Mouse (Mus musculus): ENCODE data around the gene Kmt2c. TPM values are rescaled to one million over a fixed set of nuclear protein-coding genes. Genes with fewer than 3 reads are reported as not detected.

Gene Kmt2c
- polyA plus RNA-seq, 1 experiment, result 37.7 TPM

GRCm38 (mm10) chr5:25533298-25533697 lies 34.7 kb upstream of the Kmt2c start:
- Histone ChIP-seq H3K4me3 (ENCODE audit: insufficient read depth, low read length) (no peak overlapping the region), H3K27ac (ENCODE audit: insufficient read depth, low read length) (no peak overlapping the region), H3K4me1 (ENCODE audit: control insufficient read depth, insufficient read depth, low read length) (no peaks in the 10 kb centered on the region)
- TF ChIP-seq CTCF (IDR thresholded peaks at IDR 0.05; ENCODE audit: extremely low read depth, insufficient read depth, low read length) (no peak), POLR2A (IDR thresholded peaks at IDR 0.05; ENCODE audit: extremely low read depth, insufficient read depth, low read length) (no peak)

- Histone ChIP-seq H3K4me1 (ENCODE audit: control insufficient read depth, insufficient read depth, low read length) (no peaks in the 10 kb centered on the region), H3K27ac (ENCODE audit: insufficient read depth, low read length) (no peak overlapping the region)
- TF ChIP-seq POLR2A (IDR thresholded peaks at IDR 0.05; ENCODE audit: extremely low read depth, insufficient read depth, low read length) (no peak), CTCF (IDR thresholded peaks at IDR 0.05; ENCODE audit: extremely low read depth, insufficient read depth, low read length) (no peak)
These were observed 33.9 kb upstream of the Kmt2c start for GRCm38 (mm10) chr5:25532256-25533147.

GRCm38 (mm10) chr5:25530629-25531028 lies 32.0 kb upstream of the Kmt2c start:
- Histone ChIP-seq H3K4me1 (ENCODE audit: control insufficient read depth, insufficient read depth, low read length) (no peaks in the 10 kb centered on the region), H3K27ac (ENCODE audit: insufficient read depth, low read length) (no peak overlapping the region), H3K4me3 (ENCODE audit: insufficient read depth, low read length) (peak overlapping the region; percentile 51; the same call in 1 of the 2 replicates)
- TF ChIP-seq POLR2A (IDR thresholded peaks at IDR 0.05; ENCODE audit: extremely low read depth, insufficient read depth, low read length) (no peak), CTCF (IDR thresholded peaks at IDR 0.05; ENCODE audit: extremely low read depth, insufficient read depth, low read length) (no peak)

More at GRCm38 (mm10) chr5:25532256-25533147, 33.9 kb upstream of the Kmt2c start:
- H3K4me3 ChIP-seq (ENCODE audit: insufficient read depth, low read length), result no peak overlapping the region

GRCm38 (mm10) chr5:25529529-25530421 lies 31.2 kb upstream of the Kmt2c start:
- H3K4me1 ChIP-seq (ENCODE audit: control insufficient read depth, insufficient read depth, low read length), result no peaks in the 10 kb centered on the region
- H3K4me3 ChIP-seq (ENCODE audit: insufficient read depth, low read length), result peak overlapping the region; percentile 51
- TF ChIP-seq CTCF (IDR thresholded peaks at IDR 0.05; ENCODE audit: extremely low read depth, insufficient read depth, low read length) (no peak), POLR2A (IDR thresholded peaks at IDR 0.05; ENCODE audit: extremely low read depth, insufficient read depth, low read length) (peak; percentile 38; the same call in 1 of the 2 replicates)
- H3K27ac ChIP-seq (ENCODE audit: insufficient read depth, low read length), result peak overlapping the region; percentile 99

GRCm38 (mm10) chr5:25528851-25529528 lies 30.4 kb upstream of the Kmt2c start:
- Histone ChIP-seq H3K27ac (ENCODE audit: insufficient read depth, low read length) (no peak overlapping the region), H3K4me3 (ENCODE audit: insufficient read depth, low read length) (peak overlapping the region; percentile 51), H3K4me1 (ENCODE audit: control insufficient read depth, insufficient read depth, low read length) (no peaks in the 10 kb centered on the region)
- TF ChIP-seq POLR2A (IDR thresholded peaks at IDR 0.05; ENCODE audit: extremely low read depth, insufficient read depth, low read length) (0 out of 2 replicates have a peak, but pooled peaks have one; percentile 55), CTCF (IDR thresholded peaks at IDR 0.05; ENCODE audit: extremely low read depth, insufficient read depth, low read length) (no peak)

- Histone ChIP-seq H3K4me1 (ENCODE audit: control insufficient read depth, insufficient read depth, low read length) (no peaks in the 10 kb centered on the region), H3K4me3 (ENCODE audit: insufficient read depth, low read length) (no peak overlapping the region), H3K27ac (ENCODE audit: insufficient read depth, low read length) (no peak overlapping the region)
- TF ChIP-seq CTCF (IDR thresholded peaks at IDR 0.05; ENCODE audit: extremely low read depth, insufficient read depth, low read length), result no peak
- no peak for TF ChIP-seq POLR2A (IDR thresholded peaks at IDR 0.05; ENCODE audit: extremely low read depth, insufficient read depth, low read length)
These were observed 29.4 kb upstream of the Kmt2c start for GRCm38 (mm10) chr5:25527971-25528370.

GRCm38 (mm10) chr5:25526926-25527325 lies 28.3 kb upstream of the Kmt2c start:
- no peak for TF ChIP-seq CTCF (IDR thresholded peaks at IDR 0.05; ENCODE audit: extremely low read depth, insufficient read depth, low read length)
- TF ChIP-seq POLR2A (IDR thresholded peaks at IDR 0.05; ENCODE audit: extremely low read depth, insufficient read depth, low read length), result no peak
- no peak overlapping the region for H3K27ac ChIP-seq (ENCODE audit: insufficient read depth, low read length)

GRCm38 (mm10) chr5:25526116-25526515 lies 27.5 kb upstream of the Kmt2c start:
- Histone ChIP-seq H3K4me1 (ENCODE audit: control insufficient read depth, insufficient read depth, low read length) (no peaks in the 10 kb centered on the region), H3K4me3 (ENCODE audit: insufficient read depth, low read length) (no peak overlapping the region), H3K27ac (ENCODE audit: insufficient read depth, low read length) (no peak overlapping the region)
- TF ChIP-seq CTCF (IDR thresholded peaks at IDR 0.05; ENCODE audit: extremely low read depth, insufficient read depth, low read length) (no peak), POLR2A (IDR thresholded peaks at IDR 0.05; ENCODE audit: extremely low read depth, insufficient read depth, low read length) (no peak)

More at GRCm38 (mm10) chr5:25526926-25527325, 28.3 kb upstream of the Kmt2c start:
- Histone ChIP-seq H3K4me1 (ENCODE audit: control insufficient read depth, insufficient read depth, low read length) (no peaks in the 10 kb centered on the region), H3K4me3 (ENCODE audit: insufficient read depth, low read length) (no peak overlapping the region)

GRCm38 (mm10) chr5:25521461-25521860 lies 22.9 kb upstream of the Kmt2c start:
- Histone ChIP-seq H3K4me3 (ENCODE audit: insufficient read depth, low read length) (no peak overlapping the region), H3K27ac (ENCODE audit: insufficient read depth, low read length) (no peak overlapping the region), H3K4me1 (ENCODE audit: control insufficient read depth, insufficient read depth, low read length) (no peaks in the 10 kb centered on the region)
- TF ChIP-seq POLR2A (IDR thresholded peaks at IDR 0.05; ENCODE audit: extremely low read depth, insufficient read depth, low read length), result no peak
- TF ChIP-seq CTCF (IDR thresholded peaks at IDR 0.05; ENCODE audit: extremely low read depth, insufficient read depth, low read length), result no peak

Measured in cortical plate, adult 2 months (tissue).